Mouse (Mus musculus) embryonic facial prominence, embryonic 10.5 days (tissue): Measurements from ENCODE around the gene Nqo1. TPM values are rescaled to one million over a fixed set of nuclear protein-coding genes. Genes with fewer than 3 reads are reported as not detected.
A peak's percentile ranks its signal among the peaks of the same experiment; 100 is the strongest.

Experiments used
- DNase-seq: peaks from one replicate; pipeline ENCODE4 v3.0.0-alpha.2; 2017; ENCODE audit warnings: low spot score
- H3K27ac ChIP-seq: fragments of 300-500 bp; sonication (generic); replicated peaks from 2 replicates; pipeline ENCODE4 v1.5.1; 2016; ENCODE audit warnings: mild to moderate bottlenecking
- H3K27me3 ChIP-seq: fragments of 300-500 bp; sonication (generic); replicated peaks from 2 replicates; pipeline ENCODE4 v1.6.1; 2016; ENCODE audit warnings: low read depth, mild to moderate bottlenecking; ENCODE audit not compliant: poor library complexity, severe bottlenecking
- H3K36me3 ChIP-seq: fragments of 300-500 bp; sonication (generic); replicated peaks from 2 replicates; pipeline ENCODE4 v1.6.1; 2016; ENCODE audit warnings: mild to moderate bottlenecking, moderate library complexity
- H3K4me1 ChIP-seq: fragments of 300-500 bp; sonication (generic); 2 replicates; pipeline ENCODE4 v1.6.1; 2016
- H3K4me3 ChIP-seq: fragments of 300-500 bp; sonication (generic); 2 replicates; pipeline ENCODE4 v1.5.1; 2016; ENCODE audit warnings: mild to moderate bottlenecking, moderate library complexity
- H3K9me3 ChIP-seq: fragments of 300-500 bp; sonication (generic); 2 replicates; pipeline ENCODE4 v1.6.1; 2016; ENCODE audit warnings: mild to moderate bottlenecking
- WGBS: fragments of 180-500 bp; shearing (Covaris S2); methylation state at CpG from one replicate; pipeline ENCODE4 v1.1.7; 2016; 5-methylcytosine and 5-hydroxymethylcytosine counted together
- polyA plus RNA-seq: library from polyadenylated mRNA; unstranded; fragments of >200 nt; fragmentation: Nextera tagmentation; extraction: Ambion mirVana; gene quantifications from 2 replicates; pipeline ENCODE4 v1.2.1, GENCODE M21; 2016

Nqo1 gene
- polyA plus RNA-seq, 1 experiment from 2014 or later: 7.8 TPM

- H3K4me1 ChIP-seq: peaks cover 20% of the 10 kb centered on the region
- 32% methylated on average over 11 of the region's 11 CpGs for WGBS
- H3K9me3 ChIP-seq: no peaks in the 10 kb centered on the region
- no peaks in the 10 kb centered on the region for H3K36me3 ChIP-seq
- no peaks in the 10 kb centered on the region for H3K27me3 ChIP-seq
- H3K27ac ChIP-seq: peak overlapping the region; percentile 93
- peak; percentile 17 for DNase-seq
- peak overlapping the region; percentile 89 for H3K4me3 ChIP-seq
Observed at GRCm38 (mm10) chr8:107435421-107435961, 32.5 kb upstream of the Nqo1 start.

GRCm38 (mm10) chr8:107430821-107431220 is 27.8 kb upstream of the Nqo1 start:
- DNase-seq: no peak
- Histone ChIP-seq H3K36me3 (no peaks in the 10 kb centered on the region), H3K27me3 (no peaks in the 10 kb centered on the region), H3K4me1 (peaks cover 6% of the 10 kb centered on the region), H3K9me3 (no peaks in the 10 kb centered on the region), H3K4me3 (no peak overlapping the region), H3K27ac (no peak overlapping the region)
- WGBS: 86% methylated on average over 8 of the region's 8 CpGs

- 50% methylated on average over 8 of the region's 8 CpGs for WGBS
- Histone ChIP-seq H3K27me3 (no peaks in the 10 kb centered on the region), H3K36me3 (peaks cover 34% of the 10 kb centered on the region), H3K9me3 (no peaks in the 10 kb centered on the region), H3K4me3 (peak overlapping the region; percentile 75), H3K27ac (no peak overlapping the region), H3K4me1 (peaks cover 17% of the 10 kb centered on the region)
- no peak for DNase-seq
Observed at GRCm38 (mm10) chr8:107425230-107425597, 22.2 kb upstream of the Nqo1 start.

- WGBS: under 1% methylated on average over 50 of the region's 50 CpGs
Observed at GRCm38 (mm10) chr8:107424597-107425229, 21.7 kb upstream of the Nqo1 start, which contains the start of gene Nob1. Nob1 (minus strand) TSS chr8:107425051.

GRCm38 (mm10) chr8:107424176-107424575 is 21.2 kb upstream of the Nqo1 start:
- Histone ChIP-seq H3K4me3 (peak overlapping the region; percentile 75), H3K9me3 (no peaks in the 10 kb centered on the region), H3K36me3 (peaks cover 44% of the 10 kb centered on the region), H3K27me3 (no peaks in the 10 kb centered on the region), H3K27ac (peak overlapping the region; percentile 88), H3K4me1 (peaks cover 17% of the 10 kb centered on the region)
- WGBS: 35% methylated on average over 9 of the region's 9 CpGs
- no peak for DNase-seq

More at GRCm38 (mm10) chr8:107424597-107425229, 21.7 kb upstream of the Nqo1 start, which contains the start of gene Nob1:
- Histone ChIP-seq H3K9me3 (no peaks in the 10 kb centered on the region), H3K36me3 (peaks cover 39% of the 10 kb centered on the region), H3K27ac (peak within 1 kb of the TSS; percentile 88), H3K4me1 (peaks cover 17% of the 10 kb centered on the region), H3K27me3 (no peaks in the 10 kb centered on the region), H3K4me3 (peak within 1 kb of the TSS; percentile 75)
- peak; percentile 98 for DNase-seq

- WGBS: 90% methylated on average over 12 of the region's 12 CpGs
- DNase-seq: no peak
- Histone ChIP-seq H3K27ac (no peak overlapping the region), H3K36me3 (peaks cover 100% of the 10 kb centered on the region), H3K4me3 (no peak overlapping the region), H3K4me1 (no peaks in the 10 kb centered on the region), H3K27me3 (no peaks in the 10 kb centered on the region), H3K9me3 (no peaks in the 10 kb centered on the region)
Observed at GRCm38 (mm10) chr8:107417001-107417400, 14.0 kb upstream of the Nqo1 start.

GRCm38 (mm10) chr8:107413881-107414280 is 10.9 kb upstream of the Nqo1 start:
- DNase-seq: no peak
- H3K4me1 ChIP-seq: no peaks in the 10 kb centered on the region
- peaks cover 100% of the 10 kb centered on the region for H3K36me3 ChIP-seq
- H3K27ac ChIP-seq: no peak overlapping the region
- H3K9me3 ChIP-seq: no peaks in the 10 kb centered on the region
- H3K27me3 ChIP-seq: no peaks in the 10 kb centered on the region
- no peak overlapping the region for H3K4me3 ChIP-seq
- 92% methylated on average over 10 of the region's 10 CpGs for WGBS

GRCm38 (mm10) chr8:107412552-107412951 is 9.5 kb upstream of the Nqo1 start:
- DNase-seq: no peak
- Histone ChIP-seq H3K4me3 (no peak overlapping the region), H3K9me3 (no peaks in the 10 kb centered on the region), H3K36me3 (peaks cover 100% of the 10 kb centered on the region), H3K27me3 (no peaks in the 10 kb centered on the region), H3K27ac (no peak overlapping the region), H3K4me1 (no peaks in the 10 kb centered on the region)
- 91% methylated on average over 8 of the region's 8 CpGs for WGBS

- Histone ChIP-seq H3K27ac (no peak overlapping the region), H3K9me3 (no peaks in the 10 kb centered on the region), H3K36me3 (peaks cover 96% of the 10 kb centered on the region), H3K27me3 (no peaks in the 10 kb centered on the region), H3K4me3 (no peak overlapping the region), H3K4me1 (0 out of 2 replicates have a peak, but pooled peaks cover 3% of the 10 kb centered on the region)
- WGBS: 73% methylated on average over 4 of the region's 4 CpGs
- DNase-seq: peak; percentile 35
Observed at GRCm38 (mm10) chr8:107411391-107411790, 8.4 kb upstream of the Nqo1 start.

GRCm38 (mm10) chr8:107405935-107406334 is 2.9 kb upstream of the Nqo1 start:
- H3K9me3 ChIP-seq: no peaks in the 10 kb centered on the region
- H3K36me3 ChIP-seq: peaks cover 41% of the 10 kb centered on the region
- DNase-seq: no peak
- H3K27me3 ChIP-seq: no peaks in the 10 kb centered on the region
- WGBS: 70% methylated on average over 3 of the region's 3 CpGs
- H3K4me3 ChIP-seq: no peak overlapping the region
- no peak overlapping the region for H3K27ac ChIP-seq
- H3K4me1 ChIP-seq: peaks cover 35% of the 10 kb centered on the region

- no peak for DNase-seq
- WGBS: 79% methylated on average over 4 of the region's 4 CpGs
- Histone ChIP-seq H3K27ac (peak overlapping the region; percentile 78), H3K36me3 (peaks cover 22% of the 10 kb centered on the region), H3K4me1 (peaks cover 43% of the 10 kb centered on the region), H3K27me3 (no peaks in the 10 kb centered on the region), H3K4me3 (no peak overlapping the region; the same call in 1 of the 2 replicates), H3K9me3 (no peaks in the 10 kb centered on the region)
Observed at GRCm38 (mm10) chr8:107404057-107404456, 1.1 kb upstream of the Nqo1 start.

- Histone ChIP-seq H3K4me3 (no peak overlapping the region; the same call in 1 of the 2 replicates), H3K36me3 (peaks cover under 1% of the 10 kb centered on the region), H3K27ac (peak overlapping the region; percentile 15; the same call in 1 of the 2 replicates), H3K27me3 (no peaks in the 10 kb centered on the region), H3K9me3 (no peaks in the 10 kb centered on the region), H3K4me1 (peaks cover 59% of the 10 kb centered on the region)
- WGBS: 75% methylated on average over 5 of the region's 5 CpGs
- no peak for DNase-seq
Observed at GRCm38 (mm10) chr8:107401866-107402265, 1.1 kb downstream of the Nqo1 start.

GRCm38 (mm10) chr8:107399495-107399894 is 3.5 kb downstream of the Nqo1 start:
- Histone ChIP-seq H3K4me3 (no peak overlapping the region), H3K4me1 (peaks cover 66% of the 10 kb centered on the region), H3K27me3 (no peaks in the 10 kb centered on the region), H3K36me3 (no peaks in the 10 kb centered on the region), H3K9me3 (no peaks in the 10 kb centered on the region), H3K27ac (peak overlapping the region; percentile 25)
- DNase-seq: peak; percentile 65
- WGBS: 31% methylated on average over 9 of the region's 9 CpGs
